Mouse (Mus musculus) bone marrow, adult 2 months (tissue): ENCODE measurements at regions not wholly inside any gene's neighbourhood (a gene's known extent, or its start where the extent isn't known, plus 50 kb on each side); places are given as distances from the start of the nearest gene placed in this dataset.

Experiments used
- H3K27ac ChIP-seq: fragments of 200-500 bp; 2 replicates; pipeline ENCODE4 v1.5.1; 2012; ENCODE audit warnings: low read depth, mild to moderate bottlenecking, control low read depth, inconsistent platforms, low read length; ENCODE audit not compliant: control insufficient read depth, poor library complexity, insufficient read depth
- H3K4me1 ChIP-seq: fragments of 200-500 bp; 2 replicates; pipeline ENCODE4 v1.6.1; 2011; ENCODE audit warnings: low read length; ENCODE audit not compliant: control insufficient read depth, insufficient read depth
- H3K4me3 ChIP-seq: fragments of 200-500 bp; replicated peaks from 2 replicates; pipeline ENCODE3; 2011; ENCODE audit warnings: mild to moderate bottlenecking, low read depth, low read length, control low read depth; ENCODE audit not compliant: control insufficient read depth
- CTCF ChIP-seq: fragments of 200-500 bp; IDR thresholded peaks from 2 replicates; pipeline ENCODE4 v1.5.1; 2011; ENCODE audit warnings: low read length, control low read depth; ENCODE audit not compliant: control insufficient read depth, insufficient read depth
- POLR2A ChIP-seq: fragments of 200-500 bp; IDR thresholded peaks from 2 replicates; pipeline ENCODE4 v1.6.1; 2011; ENCODE audit warnings: low read depth, mild to moderate bottlenecking, control low read depth, low read length, borderline replicate concordance; ENCODE audit not compliant: control insufficient read depth
- WGBS: fragments of 180-500 bp; shearing (Covaris S2); methylation state at CpG from one replicate; pipeline ENCODE4 v1.1.7; 2018; 5-methylcytosine and 5-hydroxymethylcytosine counted together

DNA sequence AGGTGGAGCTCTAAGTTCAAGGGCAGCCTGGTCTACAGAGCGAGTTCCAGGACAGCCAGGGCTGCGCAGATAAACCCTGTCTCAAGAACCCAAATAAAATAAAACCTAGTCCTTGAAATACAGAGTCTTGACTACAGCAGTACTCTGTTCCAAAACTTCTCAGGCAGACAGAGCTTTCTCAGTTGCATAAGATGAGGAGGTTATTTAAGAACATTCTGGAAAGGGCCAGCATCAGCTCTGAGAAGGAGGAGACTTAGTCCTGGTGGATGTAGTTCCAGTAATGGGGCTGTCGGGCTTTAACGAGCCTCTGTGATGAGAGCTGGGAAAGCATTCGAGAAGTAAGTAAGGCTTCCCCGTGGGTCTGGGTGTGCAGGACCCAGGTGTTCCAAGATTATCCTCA, 83.5 kb upstream of the Klf4 start:
- H3K4me3 ChIP-seq = no peak overlapping the region
- H3K27ac ChIP-seq = no peak overlapping the region
- no peaks in the 10 kb centered on the region; the same call in 1 of the 2 replicates for H3K4me1 ChIP-seq
- no peak for TF ChIP-seq CTCF
- TF ChIP-seq POLR2A = no peak
- whole genome bisulfite sequencing = 82% methylated on average over 6 of the region's 6 CpGs

DNA sequence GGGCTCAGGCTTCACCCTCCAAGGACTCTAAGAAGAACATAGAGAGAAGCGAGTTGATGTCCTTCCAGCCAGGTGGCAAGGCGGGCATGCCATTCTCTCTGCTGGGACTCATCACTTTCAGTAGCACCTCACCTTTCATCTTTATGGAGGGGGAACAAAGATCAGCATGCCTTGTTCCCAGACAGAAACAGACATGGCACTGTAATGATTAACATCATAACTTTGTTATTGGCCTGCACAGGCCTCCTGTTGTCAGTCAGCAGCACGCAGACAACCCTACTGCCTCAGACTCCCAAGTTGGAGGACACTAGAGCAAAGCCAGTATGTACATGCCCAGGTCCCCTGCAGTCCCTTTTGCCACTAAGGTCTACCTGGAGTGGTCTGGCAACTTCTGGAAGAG, 81.3 kb upstream of the Klf4 start:
- TF ChIP-seq POLR2A = no peak
- no peaks in the 10 kb centered on the region; the same call in 1 of the 2 replicates for H3K4me1 ChIP-seq
- no peak overlapping the region for H3K4me3 ChIP-seq
- 88% methylated on average over 3 of the region's 3 CpGs for WGBS
- H3K27ac ChIP-seq = no peak overlapping the region

DNA sequence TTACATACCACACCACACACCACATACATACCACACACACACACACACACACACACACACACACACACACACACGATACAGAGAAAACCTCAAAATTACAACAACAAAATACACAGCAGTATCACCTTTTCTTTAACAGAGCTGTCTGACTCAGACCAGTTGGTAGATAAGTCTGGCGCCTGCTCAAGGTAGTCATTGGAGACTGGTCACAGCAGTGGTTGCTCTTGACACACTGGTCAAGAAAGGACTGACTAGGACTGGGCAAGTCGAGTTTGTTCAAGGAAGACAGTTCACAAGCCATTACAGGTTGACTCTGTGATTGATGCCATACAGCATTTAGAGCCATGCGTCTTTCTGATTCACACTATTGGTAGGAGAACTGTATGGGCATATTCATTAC, 78.7 kb upstream of the Klf4 start:
- WGBS = 78% methylated on average over 4 of the region's 4 CpGs
- H3K4me3 ChIP-seq = no peak overlapping the region
- TF ChIP-seq POLR2A = no peak
- no peak for TF ChIP-seq CTCF
- H3K27ac ChIP-seq = no peak overlapping the region
- H3K4me1 ChIP-seq = no peaks in the 10 kb centered on the region; the same call in 1 of the 2 replicates

DNA sequence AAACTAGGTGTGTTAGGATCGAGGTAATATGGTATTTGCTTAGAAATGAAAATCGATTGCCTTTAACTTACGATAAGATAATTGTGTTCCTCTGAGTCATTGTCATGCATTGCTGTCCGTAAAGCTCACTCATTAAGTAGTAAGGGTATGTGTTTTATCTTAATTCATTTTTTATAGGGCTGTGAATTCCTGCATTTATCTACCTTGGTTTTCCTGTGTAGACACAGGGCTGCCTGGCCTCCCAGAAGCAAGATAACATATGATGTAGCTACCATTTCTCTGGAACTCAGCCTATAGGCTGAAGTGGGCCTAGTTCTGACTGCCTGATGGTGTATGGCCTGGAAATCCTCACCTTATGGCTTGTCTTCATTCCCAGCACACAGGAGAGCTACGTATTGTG, 76.9 kb upstream of the Klf4 start:
- H3K4me1 ChIP-seq = no peaks in the 10 kb centered on the region; the same call in none of the 2 replicates
- WGBS = 80% methylated on average over 5 of the region's 5 CpGs
- no peak overlapping the region for H3K4me3 ChIP-seq
- no peak overlapping the region for H3K27ac ChIP-seq
- no peak for TF ChIP-seq CTCF
- no peak for TF ChIP-seq POLR2A

DNA sequence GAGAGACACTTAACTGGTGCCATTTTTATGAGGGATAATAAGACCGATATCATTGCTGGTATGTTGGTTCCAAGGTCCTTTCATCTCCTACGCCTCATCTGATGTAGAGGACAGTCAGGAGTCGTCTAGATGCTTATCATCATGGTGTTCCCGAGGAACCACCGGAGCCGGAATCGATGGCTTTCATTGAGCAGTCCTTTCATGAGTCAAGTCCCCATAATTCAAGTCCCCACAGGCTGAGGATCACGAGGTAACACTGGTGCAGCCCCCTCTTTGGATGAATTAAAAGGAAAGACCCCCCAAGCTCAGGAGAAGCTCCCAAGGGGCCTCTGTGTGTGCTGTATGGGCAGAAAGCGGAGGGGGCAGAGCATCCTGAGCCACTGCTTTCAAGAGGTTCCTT, 73.3 kb upstream of the Klf4 start:
- no peak for TF ChIP-seq POLR2A
- TF ChIP-seq CTCF = no peak
- 87% methylated on average over 9 of the region's 9 CpGs for WGBS

DNA sequence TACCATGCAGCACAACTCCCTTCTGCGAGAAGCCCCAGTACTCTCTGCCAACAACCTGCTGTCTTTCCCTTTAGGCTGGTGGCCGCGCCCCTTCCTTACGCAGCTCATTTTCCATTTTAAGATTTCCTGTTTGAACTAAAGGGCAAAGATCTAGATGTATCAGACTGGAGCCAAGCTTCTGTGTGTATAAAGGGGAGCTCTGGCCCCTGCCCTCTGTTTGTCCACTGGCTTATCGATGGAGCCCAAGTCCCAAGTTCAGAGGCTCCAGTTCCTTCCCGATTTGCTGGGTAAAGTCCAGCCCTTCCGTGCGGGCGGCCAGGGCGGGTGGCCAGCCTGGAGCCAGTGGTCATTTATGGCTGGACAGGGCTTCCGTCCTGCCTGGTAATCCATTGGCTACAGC, 72.6 kb upstream of the Klf4 start:
- no peak overlapping the region for H3K27ac ChIP-seq
- WGBS = 50% methylated on average over 11 of the region's 11 CpGs
- H3K4me1 ChIP-seq = no peaks in the 10 kb centered on the region; the same call in 1 of the 2 replicates
- TF ChIP-seq CTCF (no peak), POLR2A (no peak)
- H3K4me3 ChIP-seq = no peak overlapping the region

More for the DNA sequence above, 73.3 kb upstream of the Klf4 start:
- no peak overlapping the region for H3K4me3 ChIP-seq
- no peak overlapping the region for H3K27ac ChIP-seq
- H3K4me1 ChIP-seq = no peaks in the 10 kb centered on the region; the same call in 1 of the 2 replicates

DNA sequence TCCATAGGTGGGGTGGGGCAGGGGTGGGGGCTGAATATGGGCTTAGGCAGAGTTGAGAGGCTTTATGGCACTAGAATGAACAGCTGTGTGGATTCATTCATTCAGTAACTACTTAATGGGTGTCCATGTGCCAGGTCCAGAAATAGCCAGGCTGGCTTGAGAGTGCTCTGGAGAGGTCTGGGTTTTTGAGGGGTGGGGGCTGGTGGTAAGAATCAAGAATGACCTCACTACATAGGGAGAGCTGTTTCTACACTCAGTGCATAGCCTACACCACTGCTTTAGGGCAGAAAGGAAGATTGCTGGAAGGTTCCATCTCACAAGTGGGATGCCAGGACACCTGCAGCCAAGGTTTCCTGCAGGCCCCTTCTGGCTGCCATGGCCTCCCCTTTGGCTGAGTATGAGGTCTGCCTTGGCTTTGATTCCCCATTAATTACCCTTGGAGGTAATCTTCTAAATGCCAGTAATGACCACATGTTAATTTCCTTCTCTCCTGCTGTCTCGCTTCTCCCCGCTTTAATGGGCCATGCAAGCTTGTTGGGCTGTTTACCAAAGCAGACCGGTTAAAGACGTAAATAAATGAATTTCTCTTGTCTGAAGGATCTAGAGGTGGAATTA, 71.7 kb upstream of the Klf4 start:
- Histone ChIP-seq H3K4me1 (no peaks in the 10 kb centered on the region; the same call in 1 of the 2 replicates), H3K4me3 (no peak overlapping the region), H3K27ac (no peak overlapping the region)
- TF ChIP-seq CTCF (no peak), POLR2A (no peak)
- 85% methylated on average over 4 of the region's 4 CpGs for WGBS

DNA sequence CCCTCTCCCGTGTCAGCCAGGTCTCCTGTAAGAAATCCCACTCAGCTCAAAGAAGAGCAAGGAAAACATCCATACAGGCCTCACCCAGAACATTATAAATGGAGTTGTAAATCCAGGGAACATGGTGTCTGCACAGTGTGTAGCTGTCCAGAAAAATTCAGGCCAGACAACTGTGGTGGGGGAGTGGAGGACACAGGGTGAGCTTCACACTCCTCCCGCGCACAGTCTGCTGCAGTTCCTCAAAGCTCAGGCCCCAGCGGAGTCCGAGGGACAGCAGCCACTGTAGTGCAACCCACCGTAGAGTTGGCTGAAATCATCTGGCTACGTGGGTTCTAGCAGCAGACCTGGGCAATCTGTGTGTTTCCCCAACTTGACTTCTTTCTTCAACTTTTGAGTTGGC, 62.9 kb upstream of the Klf4 start:
- TF ChIP-seq POLR2A (no peak), CTCF (no peak)
- H3K4me1 ChIP-seq = no peaks in the 10 kb centered on the region
- H3K4me3 ChIP-seq = no peak overlapping the region
- H3K27ac ChIP-seq = no peak overlapping the region
- 73% methylated on average over 7 of the region's 7 CpGs for WGBS

DNA sequence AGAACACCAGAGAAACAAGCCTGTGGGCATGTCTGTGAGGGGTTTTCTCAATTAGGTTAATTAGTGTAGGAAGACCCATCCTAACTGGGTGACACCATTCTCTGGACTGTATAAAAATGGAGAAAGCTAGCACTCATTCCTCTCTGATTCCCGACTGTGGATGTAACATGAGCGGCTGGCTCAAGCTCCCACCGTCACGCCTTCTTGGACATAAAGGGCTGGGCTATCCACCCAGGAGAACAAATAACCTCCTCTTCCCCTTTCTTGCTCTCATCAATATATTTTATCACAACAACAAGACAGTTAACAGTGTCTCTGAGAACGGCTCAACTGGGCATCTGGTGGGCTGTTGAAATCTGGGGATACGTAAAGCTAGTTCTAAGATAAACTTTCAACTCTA, 62.4 kb upstream of the Klf4 start:
- Histone ChIP-seq H3K4me3 (no peak overlapping the region), H3K4me1 (no peaks in the 10 kb centered on the region), H3K27ac (no peak overlapping the region)
- TF ChIP-seq CTCF (no peak), POLR2A (no peak)
- WGBS = 78% methylated on average over 6 of the region's 6 CpGs
